Mouse (Mus musculus) thymus, adult 2 months (tissue): ENCODE data around the gene Morn3. TPM values are rescaled to one million over a fixed set of nuclear protein-coding genes. Genes with fewer than 3 reads are reported as not detected.

Experiments
- DNase-seq: peaks from one replicate; pipeline ENCODE4 v3.0.0; 2021
- H3K27ac ChIP-seq: fragments of 200-500 bp; 2 replicates; pipeline ENCODE4 v1.5.1; 2012; ENCODE audit warnings: low read length, control low read depth; ENCODE audit not compliant: control insufficient read depth, insufficient read depth
- H3K27me3 ChIP-seq: fragments of 200-500 bp; 2 replicates; pipeline ENCODE4 v1.6.1; 2012; ENCODE audit warnings: mild to moderate bottlenecking, low read length, moderate library complexity, mixed read lengths; ENCODE audit not compliant: control insufficient read depth, insufficient read depth
- H3K36me3 ChIP-seq: fragments of 200-500 bp; 2 replicates; pipeline ENCODE4 v1.6.1; 2012; ENCODE audit warnings: mild to moderate bottlenecking, low read length, moderate library complexity; ENCODE audit not compliant: control insufficient read depth, insufficient read depth
- H3K4me1 ChIP-seq: fragments of 200-500 bp; replicated peaks from 2 replicates; pipeline ENCODE4 v1.6.1; 2012; ENCODE audit warnings: low read length; ENCODE audit not compliant: control insufficient read depth, insufficient read depth
- H3K4me3 ChIP-seq: fragments of 200-500 bp; 2 replicates; pipeline ENCODE4 v1.5.1; 2012; ENCODE audit warnings: mild to moderate bottlenecking, low read length, control low read depth, moderate library complexity; ENCODE audit not compliant: control insufficient read depth, insufficient read depth
- CTCF ChIP-seq: fragments of 200-500 bp; IDR thresholded peaks from 2 replicates; pipeline ENCODE4 v1.5.1; 2012; ENCODE audit warnings: mild to moderate bottlenecking, control low read depth, low read length, moderate library complexity, borderline replicate concordance; ENCODE audit not compliant: control insufficient read depth, poor library complexity, insufficient read depth; ENCODE audit errors: extremely low read depth
- POLR2A ChIP-seq: fragments of 200-500 bp; IDR thresholded peaks from 2 replicates; pipeline ENCODE4 v1.6.1; 2012; ENCODE audit warnings: mild to moderate bottlenecking, low read length, control low read depth, moderate library complexity; ENCODE audit not compliant: control insufficient read depth, poor library complexity, insufficient read depth; ENCODE audit errors: extremely low read depth
- WGBS: fragments of 180-500 bp; shearing (Covaris S2); methylation state at CpG from one replicate; pipeline ENCODE4 v1.1.7; 2018; 5-methylcytosine and 5-hydroxymethylcytosine counted together
- polyA plus RNA-seq: library from polyadenylated mRNA; depleted of rRNA; stranded (reverse); fragments of >200 nt; gene quantifications from 2 replicates; pipeline ENCODE4 v1.2.3, GENCODE M21; 2012

The Morn3 gene
- polyA plus RNA-seq, 1 experiment = 0.15 TPM

GRCm38 (mm10) chr5:122991350-122992004 is 55.3 kb downstream of the Morn3 start:
- WGBS = 60% methylated on average over 5 of the region's 5 CpGs
- DNase-seq = no peak
- Histone ChIP-seq H3K36me3 (no peaks in the 10 kb centered on the region), H3K27me3 (no peaks in the 10 kb centered on the region), H3K4me3 (peak overlapping the region; percentile 10; the same call in 1 of the 2 replicates), H3K4me1 (peaks cover 40% of the 10 kb centered on the region), H3K27ac (peak overlapping the region; percentile 78; the same call in 1 of the 2 replicates)
- TF ChIP-seq POLR2A (no peak), CTCF (no peak)

DNA sequence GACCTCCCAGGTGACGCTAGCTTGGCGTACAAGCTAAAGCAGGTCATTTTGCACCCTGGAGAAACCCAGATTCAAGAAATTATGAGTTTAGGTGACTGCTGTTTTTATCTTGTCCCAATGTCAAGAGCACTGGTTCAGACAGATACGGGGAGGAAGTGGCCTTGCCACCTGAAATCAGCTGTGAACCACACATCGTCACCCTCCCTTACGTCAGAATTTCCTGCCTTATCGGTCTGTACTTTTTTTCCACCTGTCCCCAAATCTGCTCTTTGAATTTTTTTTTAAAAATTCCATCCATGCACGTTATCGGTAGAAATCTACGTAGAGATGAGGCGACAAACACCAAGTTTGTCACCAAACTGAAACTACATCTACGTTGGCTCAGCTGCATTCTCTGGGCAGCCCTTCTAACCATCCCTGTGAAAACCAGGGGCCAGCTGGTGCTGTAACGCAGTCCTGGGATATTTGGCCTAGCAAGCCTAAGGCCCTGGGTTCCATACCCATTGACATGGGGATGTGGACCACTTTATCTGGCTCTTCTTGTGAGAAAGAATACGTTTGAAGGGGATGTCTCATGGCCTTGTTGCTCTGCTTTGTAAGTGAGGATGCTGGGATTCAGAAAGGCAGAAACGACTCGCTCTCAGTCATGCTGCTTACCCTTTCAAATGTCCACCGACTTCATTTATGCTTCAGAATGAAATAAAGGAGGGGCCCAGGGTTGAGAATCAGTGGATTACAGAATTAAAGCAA is 56.2 kb downstream of the Morn3 start:
- peak; percentile 72 for DNase-seq
- H3K4me1 ChIP-seq = peaks cover 39% of the 10 kb centered on the region
- WGBS = 17% methylated on average over 16 of the region's 16 CpGs
- TF ChIP-seq POLR2A = no peak
- no peak for TF ChIP-seq CTCF
- H3K27me3 ChIP-seq = no peaks in the 10 kb centered on the region
- peak overlapping the region; percentile 26 for H3K4me3 ChIP-seq
- H3K36me3 ChIP-seq = no peaks in the 10 kb centered on the region
- H3K27ac ChIP-seq = peak overlapping the region; percentile 91

DNA sequence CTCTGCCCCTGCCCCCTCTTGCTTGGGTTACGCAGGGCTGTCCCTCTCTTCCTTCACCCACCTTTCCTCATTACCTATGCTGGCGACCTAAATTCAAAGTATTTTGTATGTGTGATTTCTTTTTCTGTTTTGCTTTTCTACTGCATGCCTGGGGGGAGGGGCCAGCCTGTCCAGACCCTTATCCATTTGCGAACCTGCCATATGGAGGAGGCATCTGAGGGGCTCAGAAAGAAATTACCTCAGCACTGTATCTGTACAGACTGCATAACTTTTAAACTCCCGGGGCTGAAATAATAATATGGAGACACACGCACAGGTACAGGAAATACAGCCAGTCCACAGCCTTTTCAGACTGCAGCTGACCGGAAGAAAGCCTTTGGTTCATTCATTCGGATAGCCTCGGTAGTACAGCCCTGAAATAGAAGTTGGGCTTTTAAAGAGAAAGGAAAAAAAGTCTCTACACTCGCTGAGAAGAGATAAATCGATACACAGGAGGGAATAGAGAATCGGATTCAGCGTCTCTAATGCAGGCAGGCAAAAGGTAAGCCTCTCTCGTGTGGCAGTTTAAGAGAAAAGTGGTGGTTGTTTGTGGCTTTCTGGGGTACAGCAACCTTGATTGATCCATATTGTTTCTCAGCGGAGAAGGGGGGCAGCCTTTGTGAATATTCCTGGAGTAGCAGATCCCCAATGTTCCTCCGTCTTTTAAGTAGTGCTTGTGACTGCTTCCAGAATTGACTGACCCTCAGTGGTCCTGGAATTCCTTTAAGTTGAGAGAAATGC is 57.1 kb downstream of the Morn3 start, which contains the start of gene Kdm2b:
Gene Kdm2b (minus strand): TSS at position 273 of the 780 bp plus-strand sequence.
- 14% methylated on average over 15 of the region's 15 CpGs for WGBS
- Histone ChIP-seq H3K27ac (peak within 1 kb of the TSS; percentile 91), H3K4me1 (peaks cover 34% of the 10 kb centered on the region), H3K36me3 (no peaks in the 10 kb centered on the region), H3K4me3 (peak within 1 kb of the TSS; percentile 76), H3K27me3 (no peaks in the 10 kb centered on the region)
- peak; percentile 39 for DNase-seq
- TF ChIP-seq POLR2A = no peak
- no peak for TF ChIP-seq CTCF

GRCm38 (mm10) chr5:122989001-122989525 is 57.8 kb downstream of the Morn3 start:
- TF ChIP-seq CTCF (no peak), POLR2A (peak; percentile 60; the same call in 1 of the 2 replicates)
- Histone ChIP-seq H3K4me3 (peak overlapping the region; percentile 76), H3K36me3 (no peaks in the 10 kb centered on the region), H3K27me3 (no peaks in the 10 kb centered on the region), H3K4me1 (peaks cover 31% of the 10 kb centered on the region), H3K27ac (peak overlapping the region; percentile 91)
- peak; percentile 85 for DNase-seq
- WGBS = under 1% methylated on average over 35 of the region's 39 CpGs

GRCm38 (mm10) chr5:122988021-122988751 is 58.6 kb downstream of the Morn3 start:
- Histone ChIP-seq H3K4me1 (peaks cover 31% of the 10 kb centered on the region), H3K27me3 (no peaks in the 10 kb centered on the region), H3K27ac (peak overlapping the region; percentile 65), H3K4me3 (peak overlapping the region; percentile 61), H3K36me3 (no peaks in the 10 kb centered on the region)
- WGBS = under 1% methylated on average over 41 of the region's 41 CpGs
- peak; percentile 75 for DNase-seq
- TF ChIP-seq POLR2A (0 out of 2 replicates have a peak, but pooled peaks have one; percentile 37), CTCF (no peak)
